Mouse (Mus musculus) inflammation-experienced regulatory T-cells (primary cell): Measurements from ENCODE around the gene Tsku. TPM values are rescaled to one million over a fixed set of nuclear protein-coding genes. Genes with fewer than 3 reads are reported as not detected.

Source experiments
- polyA plus RNA-seq, 2 experiments: library from polyadenylated mRNA; unstranded; fragments of 100-300 nt; shearing (Covaris generic); gene quantifications; one replicate each; pipeline ENCODE4 v1.2.1; 2017

Tsku gene
- under 1 TPM; 0.11 to 0.20 TPM for polyA plus RNA-seq

DNA sequence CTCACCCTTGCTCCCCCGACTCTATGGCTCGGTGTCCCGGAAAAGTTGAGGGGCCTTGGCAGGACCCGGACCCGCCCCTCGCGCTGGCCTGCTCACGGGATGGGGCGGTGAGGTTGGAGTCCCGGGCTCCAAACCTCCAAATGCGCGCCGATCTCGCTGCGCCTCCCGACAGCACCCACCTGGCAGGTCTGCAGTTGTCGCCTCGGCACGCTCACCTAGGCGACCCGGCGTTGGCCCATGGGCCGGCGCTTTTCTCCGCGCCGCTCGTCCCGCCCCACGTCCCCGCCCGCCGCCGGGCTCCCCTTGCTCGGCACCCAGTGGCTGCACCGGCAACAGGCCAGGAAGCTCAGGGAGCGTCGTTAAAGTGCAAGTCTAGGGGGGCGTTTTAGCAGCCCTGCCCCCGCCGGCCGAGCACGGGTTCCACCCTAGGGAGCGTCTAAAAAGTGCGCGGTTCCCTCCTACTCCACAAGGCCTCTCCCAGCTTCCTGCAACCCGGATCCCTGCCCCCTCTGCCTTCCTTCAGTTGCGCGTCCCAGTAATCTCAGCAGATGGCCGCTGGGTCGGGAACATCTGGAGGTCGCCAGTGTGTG lies at the start of gene Tsku:
Gene Tsku, minus strand, starts transcription at position 266 of the 590 bp plus-strand sequence.

DNA sequence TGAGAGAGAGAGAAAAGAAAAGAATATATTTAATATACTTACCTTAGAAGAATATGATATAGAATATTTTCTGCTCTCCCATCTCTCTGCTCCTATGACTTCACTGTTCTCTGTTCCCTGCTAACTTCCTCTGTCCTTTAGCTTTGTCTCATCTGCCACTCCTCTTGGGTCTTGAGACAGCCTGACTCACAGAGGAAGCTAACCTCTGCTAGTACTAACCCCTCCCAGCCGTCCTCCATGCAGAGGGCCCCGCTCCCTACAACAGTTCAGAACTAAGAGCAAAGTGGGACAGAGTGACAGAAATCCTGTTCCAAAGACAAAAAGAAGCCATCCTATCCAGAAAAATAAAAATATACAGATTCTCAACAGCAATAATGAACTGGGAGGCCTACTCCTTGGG lies 40.0 kb downstream of the Tsku start, which contains the start of gene Acer3:
Gene Acer3, minus strand, starts transcription at position 126 of the 400 bp plus-strand sequence.

Other genes starting within 250 kb of the Tsku start
- gene Myo7a, start 241.8 kb downstream of the Tsku start, polyA plus RNA-seq = 1 to 10 TPM; 2.8 to 3.0 TPM
- gene Omp, start 215.8 kb downstream of the Tsku start, polyA plus RNA-seq = under 1 TPM in 1 of 2 experiments, not detected in 1; 0.07 TPM
- 1 to 10 TPM; 1.9 to 3.2 TPM for gene Capn5, start 183.1 kb downstream of the Tsku start, polyA plus RNA-seq
- gene B3gnt6, start 161.8 kb downstream of the Tsku start, polyA plus RNA-seq = not detected
- 1 to 10 TPM; 7.8 to 9.9 TPM for gene Acer3, start 40.1 kb downstream of the Tsku start, polyA plus RNA-seq
- gene Gucy2d, start 79.1 kb upstream of the Tsku start, polyA plus RNA-seq = under 1 TPM in 1 of 2 experiments, not detected in 1; 0.28 TPM
- gene Lrrc32, start 128.0 kb upstream of the Tsku start, polyA plus RNA-seq = 100 to 1,000 TPM in 1 of 2 experiments, 10 to 100 TPM in 1; 21.7 to 204 TPM